Mouse (Mus musculus) ovary, postnatal 14 days (tissue): ENCODE data around the gene Mob3b.
A peak's percentile ranks its signal among the peaks of the same experiment; 100 is the strongest.

Source experiments
- DNase-seq: peaks from one replicate; pipeline ENCODE4 v3.0.0; 2022; ENCODE audit warnings: low spot score

Gene Mob3b

DNA sequence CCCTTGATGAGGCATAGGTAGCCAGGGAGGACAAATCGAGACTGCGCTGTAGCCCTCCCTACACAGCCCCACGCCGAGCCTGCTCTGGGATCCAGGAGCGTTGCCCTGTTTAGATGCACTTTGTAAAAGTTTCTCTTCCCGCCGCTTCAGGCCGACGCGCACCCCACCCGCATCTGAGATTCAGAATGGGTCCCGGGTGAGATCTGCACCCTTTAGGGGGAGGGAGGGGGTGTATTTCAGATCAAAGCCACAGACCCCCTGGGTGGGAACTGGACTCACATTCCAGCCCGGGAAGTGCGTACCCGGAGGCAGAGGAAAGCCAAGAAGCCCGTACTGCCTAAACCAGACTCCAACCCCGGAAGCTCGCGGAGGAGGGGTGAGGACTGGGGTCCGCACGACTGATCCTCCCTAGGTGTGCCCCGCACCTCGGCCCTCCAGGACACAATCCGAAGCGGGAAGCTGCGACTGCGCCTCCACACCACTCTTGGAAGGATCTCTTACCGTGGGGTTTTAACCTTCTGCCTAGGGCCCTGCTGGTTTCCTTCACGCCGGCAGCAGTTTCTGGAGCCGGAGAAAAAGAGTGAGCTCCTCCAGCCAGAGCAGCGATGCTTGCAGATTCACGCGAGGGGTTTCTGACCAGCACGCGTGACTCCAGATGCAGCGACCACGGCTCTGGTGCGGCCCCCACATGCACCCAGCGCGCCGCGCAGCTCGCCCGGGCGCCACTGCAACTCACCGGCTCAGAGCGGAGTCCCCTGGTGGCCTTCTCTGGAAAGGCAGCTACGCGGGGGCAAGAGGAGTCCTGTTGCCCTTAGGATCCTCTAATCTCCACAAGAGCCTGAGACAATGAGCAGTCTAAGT lies at the start of gene Mob3b:
Gene Mob3b (minus strand): TSS at position 734 of the 861 bp plus-strand sequence.
- peak; percentile 84 for DNase-seq

- DNase-seq, result no peak
These were observed 47.4 kb upstream of the Mob3b start for GRCm38 (mm10) chr4:35204659-35205058.

DNA sequence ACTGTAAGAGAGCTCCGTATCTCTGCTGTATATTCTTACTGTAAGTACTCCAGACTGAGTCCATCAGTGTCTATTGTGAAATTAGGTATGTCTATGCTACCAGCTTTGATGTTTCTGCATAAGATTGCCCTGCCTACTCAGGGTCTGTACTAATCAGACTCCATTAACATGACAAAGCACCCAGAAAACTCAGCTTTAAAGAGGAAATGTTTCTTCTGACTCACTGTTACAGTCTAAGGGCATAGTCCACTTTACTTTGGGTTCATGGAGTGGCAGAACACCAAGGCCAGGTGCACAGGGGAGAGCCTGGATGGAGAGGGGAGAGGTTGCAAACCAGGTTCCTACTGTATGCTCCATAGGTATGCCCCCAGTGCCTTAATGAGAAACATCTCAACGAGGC lies 46.4 kb upstream of the Mob3b start:
- DNase-seq, result no peak

DNA sequence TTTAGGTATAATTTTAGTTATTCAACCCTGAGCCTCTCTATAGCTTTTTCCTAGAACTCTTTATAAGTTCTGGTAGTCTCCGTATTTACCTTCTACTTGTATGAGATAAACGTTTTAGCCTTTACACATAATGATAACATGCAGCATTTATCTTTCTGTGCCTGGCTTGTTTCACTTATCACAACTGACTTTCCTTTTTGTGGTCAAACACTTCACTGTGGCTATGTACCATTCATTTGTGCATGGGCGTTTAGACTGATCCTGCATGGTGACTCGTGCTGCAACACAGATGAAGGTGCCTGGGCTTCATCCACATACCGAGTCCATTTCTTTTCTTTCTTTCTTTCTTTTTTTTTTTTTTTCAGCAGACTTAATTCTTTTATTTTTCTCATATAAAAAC lies 44.4 kb upstream of the Mob3b start:
- DNase-seq, result no peak

DNA sequence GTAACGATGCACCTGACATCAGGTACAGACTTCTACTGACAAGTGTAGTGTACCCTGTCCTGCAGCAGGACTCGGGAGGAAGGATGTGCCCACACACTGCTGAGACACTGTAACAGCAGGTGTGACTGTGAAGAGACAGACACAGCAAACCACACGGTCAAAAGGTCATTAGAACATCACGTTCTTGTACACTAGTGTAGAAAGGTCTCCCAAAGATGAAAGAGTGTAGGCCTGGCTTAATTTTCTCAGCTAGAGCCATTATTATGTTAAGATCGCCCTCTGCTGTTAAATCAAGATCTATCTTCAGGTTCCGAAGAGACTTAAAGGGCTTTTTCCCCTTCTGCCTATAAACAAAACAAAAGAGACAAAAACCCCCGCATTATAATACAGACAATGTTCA lies 35.4 kb upstream of the Mob3b start:
- no peak for DNase-seq

- no peak for DNase-seq
These were observed 32.5 kb upstream of the Mob3b start for GRCm38 (mm10) chr4:35189794-35190193.

- no peak for DNase-seq
These were observed 30.5 kb upstream of the Mob3b start for GRCm38 (mm10) chr4:35187617-35188326.

GRCm38 (mm10) chr4:35177926-35178645 lies 20.8 kb upstream of the Mob3b start:
- DNase-seq, result no peak

DNA sequence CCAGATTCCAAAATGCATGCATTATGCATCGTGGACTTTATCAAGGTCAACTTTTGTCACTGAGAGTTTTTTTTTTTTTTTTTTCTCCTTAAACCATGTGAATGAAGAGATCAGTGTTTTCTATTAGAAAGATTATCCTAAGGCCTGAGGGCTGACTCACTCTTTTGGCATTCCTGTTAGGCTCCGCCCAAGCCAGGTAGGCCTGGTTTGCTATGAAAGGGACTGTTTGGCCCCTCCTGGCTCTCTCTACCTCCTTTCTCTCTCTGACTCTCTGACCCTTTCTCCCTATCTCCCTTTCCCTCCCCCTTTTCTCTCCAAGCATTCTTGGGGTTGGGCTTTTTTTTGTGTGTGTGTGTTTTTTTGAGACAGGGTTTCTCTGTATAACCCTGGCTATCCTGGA lies 18.3 kb upstream of the Mob3b start:
- no peak for DNase-seq

GRCm38 (mm10) chr4:35173551-35173950 lies 16.3 kb upstream of the Mob3b start:
- no peak for DNase-seq

DNA sequence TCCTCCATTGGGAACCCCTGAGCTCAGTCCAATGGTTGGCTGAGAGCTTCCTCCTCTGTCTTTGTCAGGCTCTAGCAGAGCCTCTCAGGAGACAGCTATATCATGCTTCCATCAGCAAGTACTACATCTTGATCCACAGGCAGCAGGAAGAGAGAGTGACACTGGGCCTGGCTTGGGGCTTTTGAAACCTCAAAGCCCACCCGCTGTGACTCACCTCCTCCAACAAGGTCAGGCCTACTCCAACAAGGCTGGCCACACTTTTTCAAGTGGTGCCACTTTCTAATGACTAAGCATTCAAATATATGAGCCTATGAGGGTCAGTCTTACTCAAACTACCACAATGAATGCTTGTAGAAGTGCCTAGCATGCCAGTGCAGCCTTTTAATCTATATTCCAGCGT lies 15.2 kb upstream of the Mob3b start:
- no peak for DNase-seq

DNA sequence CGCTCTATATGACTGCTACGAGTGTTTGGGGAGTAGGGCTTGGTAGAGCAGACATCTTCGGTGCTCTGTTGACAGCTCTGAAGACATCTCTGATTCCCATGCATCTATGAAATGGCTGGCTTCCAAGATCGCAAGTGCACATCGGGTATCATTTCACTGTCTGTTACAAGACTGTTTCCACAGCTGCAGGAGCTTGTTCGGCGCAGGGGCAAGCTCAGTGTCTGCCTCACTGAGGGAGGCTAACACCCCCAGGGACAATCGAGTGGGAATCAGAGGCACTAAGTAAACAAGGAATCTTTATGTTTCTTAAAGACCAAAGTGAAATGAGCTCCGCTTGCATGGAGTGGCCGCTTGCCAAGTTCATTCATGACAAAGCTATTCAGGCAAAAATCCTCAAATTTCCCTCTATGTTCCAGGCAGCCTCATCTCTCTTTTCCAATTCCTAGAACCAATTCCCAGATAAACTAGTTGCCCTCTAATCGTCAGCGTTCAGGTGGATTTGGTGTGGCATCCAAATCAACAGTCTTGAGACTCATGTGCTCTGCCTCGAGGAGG lies 12.4 kb upstream of the Mob3b start:
- no peak for DNase-seq

DNA sequence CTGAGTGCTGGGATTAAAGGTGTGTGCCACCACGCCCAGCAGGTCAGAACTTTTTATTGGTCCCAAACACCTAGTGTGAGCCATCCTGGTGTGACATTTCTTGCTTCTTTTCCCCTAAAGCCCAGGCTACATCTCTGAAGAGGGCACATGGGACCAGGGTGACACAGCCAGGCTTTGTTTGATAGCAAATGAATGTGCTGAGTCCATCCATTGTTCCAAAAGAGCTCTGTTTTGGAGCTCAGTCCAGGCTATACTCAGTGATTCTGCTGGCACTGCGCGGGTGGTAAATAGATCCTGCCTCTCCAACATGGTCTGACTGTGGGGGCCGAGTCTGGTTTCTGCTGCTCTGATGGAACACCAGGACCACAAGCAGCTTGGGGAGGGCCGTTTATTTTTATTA lies 10.6 kb upstream of the Mob3b start:
- no peak for DNase-seq

DNA sequence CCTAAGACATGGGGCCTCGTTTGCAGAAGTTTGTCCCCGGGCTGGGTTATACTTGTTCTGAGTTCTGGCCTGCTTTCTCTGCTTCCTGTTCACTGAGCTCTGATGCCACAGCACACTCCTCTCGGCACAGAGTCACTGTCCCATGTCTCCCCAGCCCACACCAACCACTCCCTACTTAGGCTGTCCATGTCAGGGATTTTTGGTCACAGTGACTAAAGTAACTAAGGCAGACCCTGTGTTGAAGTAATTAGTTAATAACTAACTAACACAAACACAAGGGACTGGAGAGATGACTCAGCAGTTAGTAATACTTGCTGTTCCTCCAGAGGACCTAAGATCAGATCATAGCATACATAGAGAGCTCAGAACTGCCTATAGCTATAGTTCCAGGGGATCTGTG lies 8.7 kb upstream of the Mob3b start:
- no peak for DNase-seq

GRCm38 (mm10) chr4:35165275-35165674 lies 8.0 kb upstream of the Mob3b start:
- no peak for DNase-seq

DNA sequence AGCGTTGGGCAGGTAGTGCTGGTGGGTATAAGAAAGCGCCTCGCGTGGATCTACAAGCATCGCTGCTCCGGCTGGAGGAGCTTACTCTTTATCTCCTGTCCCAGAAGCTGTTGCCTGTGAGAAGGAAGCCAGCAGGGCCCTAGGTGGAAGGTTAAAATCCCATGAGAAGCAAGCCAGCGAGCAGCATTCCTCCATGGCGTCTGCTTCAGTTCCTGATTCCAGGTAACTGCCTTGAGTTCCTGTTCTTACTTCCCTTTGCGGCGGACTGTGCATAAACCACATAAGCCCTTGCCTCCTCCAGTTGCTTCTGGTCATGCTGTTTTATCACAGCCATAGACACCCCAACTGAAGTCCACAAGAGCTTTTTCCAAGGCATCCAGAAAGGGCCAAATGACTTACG lies 531 bp upstream of the Mob3b start:
- DNase-seq, result no peak

GRCm38 (mm10) chr4:35156149-35156611 lies 1.1 kb downstream of the Mob3b start:
- DNase-seq, result peak; percentile 50

- DNase-seq, result peak; percentile 19
These were observed 2.0 kb downstream of the Mob3b start for GRCm38 (mm10) chr4:35155132-35155922.

GRCm38 (mm10) chr4:35154051-35154450 lies 3.2 kb downstream of the Mob3b start:
- no peak for DNase-seq

- DNase-seq, result no peak
These were observed 5.5 kb downstream of the Mob3b start, which contains the start of gene Ifnk for GRCm38 (mm10) chr4:35151756-35152155. Gene Ifnk (plus strand): TSS chr4:35152056.

GRCm38 (mm10) chr4:35150706-35151105 lies 6.6 kb downstream of the Mob3b start:
- DNase-seq, result no peak
